Mouse (Mus musculus) lung, embryonic 16.5 days (tissue): ENCODE results near the gene Tnfrsf4. TPM values are rescaled to one million over a fixed set of nuclear protein-coding genes. Genes with fewer than 3 reads are reported as not detected.

Experiments
- ATAC-seq: fragments of 200-750 bp; cut with Nextera tagmentation; 2 replicates; pipeline ENCODE4 v1.8.0; 2017; ENCODE audit warnings: low read depth, mild to moderate bottlenecking, moderate library complexity
- H3K27ac ChIP-seq: fragments of 300-500 bp; sonication (generic); 2 replicates; pipeline ENCODE4 v1.5.1; 2014; ENCODE audit warnings: mild to moderate bottlenecking, control low read depth, low read length
- H3K27me3 ChIP-seq: fragments of 300-500 bp; sonication (generic); 2 replicates; pipeline ENCODE4 v1.6.1; 2014; ENCODE audit warnings: low read depth, low read length, mixed read lengths; ENCODE audit not compliant: control insufficient read depth, insufficient read depth
- H3K36me3 ChIP-seq: fragments of 300-500 bp; sonication (generic); 2 replicates; pipeline ENCODE4 v1.6.1; 2014; ENCODE audit warnings: low read length; ENCODE audit not compliant: control insufficient read depth, insufficient read depth
- H3K4me1 ChIP-seq: fragments of 300-500 bp; sonication (generic); replicated peaks from 2 replicates; pipeline ENCODE4 v1.6.1; 2014; ENCODE audit warnings: low read length, mixed read lengths; ENCODE audit not compliant: control insufficient read depth, insufficient read depth
- H3K4me2 ChIP-seq: fragments of 300-500 bp; sonication (generic); 2 replicates; pipeline ENCODE4 v1.6.1; 2014; ENCODE audit warnings: low read depth, low read length, control low read depth
- H3K4me3 ChIP-seq: fragments of 300-500 bp; sonication (generic); 2 replicates; pipeline ENCODE4 v1.5.1; 2014; ENCODE audit warnings: mild to moderate bottlenecking, low read length, control low read depth
- H3K9ac ChIP-seq: fragments of 300-500 bp; sonication (generic); 2 replicates; pipeline ENCODE4 v1.6.1; 2014; ENCODE audit warnings: low read length, control low read depth
- H3K9me3 ChIP-seq: fragments of 300-500 bp; sonication (generic); 2 replicates; pipeline ENCODE4 v1.6.1; 2016; ENCODE audit warnings: low read length; ENCODE audit not compliant: control insufficient read depth
- WGBS: fragments of 180-500 bp; shearing (Covaris S2); extraction: QIAGEN DNeasy Blood & Tissue Kit; methylation state at CpG from one replicate; pipeline ENCODE4 v1.1.7; 2014; 5-methylcytosine and 5-hydroxymethylcytosine counted together
- polyA plus RNA-seq: library from polyadenylated mRNA; unstranded; fragments of >200 nt; fragmentation: Nextera tagmentation; extraction: Ambion mirVana; gene quantifications from 2 replicates; pipeline ENCODE4 v1.2.1, GENCODE M21; 2015

Tnfrsf4 gene
- polyA plus RNA-seq, result 1.1 and 2.4 TPM in 2 replicates

DNA sequence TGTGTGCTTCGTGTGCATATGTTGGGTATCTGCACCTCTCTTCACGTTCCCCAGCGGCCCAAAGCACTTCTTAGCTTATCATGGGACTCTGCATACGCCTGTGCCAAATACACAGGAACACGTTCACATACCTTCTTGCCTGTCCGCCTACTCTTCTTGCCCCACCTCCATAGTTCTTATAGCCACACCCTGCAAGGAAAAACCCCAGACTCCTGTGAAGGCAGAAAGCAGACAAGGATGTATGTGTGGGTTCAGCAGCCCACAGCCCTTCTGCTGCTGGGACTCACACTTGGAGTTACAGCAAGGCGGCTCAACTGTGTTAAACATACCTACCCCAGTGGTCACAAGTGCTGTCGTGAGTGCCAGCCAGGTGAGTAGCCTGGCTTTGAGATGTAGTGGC lies at the start of gene Tnfrsf4:
Gene Tnfrsf4 (plus strand): TSS at position 207 of the 400 bp plus-strand sequence.
- Histone ChIP-seq H3K27me3 (no peaks in the 10 kb centered on the region), H3K9me3 (no peaks in the 10 kb centered on the region), H3K9ac (no peak within 1 kb of the TSS), H3K4me1 (no peaks in the 10 kb centered on the region), H3K4me3 (no peak within 1 kb of the TSS), H3K27ac (no peak within 1 kb of the TSS), H3K36me3 (peaks cover 19% of the 10 kb centered on the region), H3K4me2 (no peak within 1 kb of the TSS)
- ATAC-seq, result 0 out of 2 replicates have a peak, but pooled peaks have one; percentile 34
- 68% methylated on average over 8 of the region's 8 CpGs for WGBS

DNA sequence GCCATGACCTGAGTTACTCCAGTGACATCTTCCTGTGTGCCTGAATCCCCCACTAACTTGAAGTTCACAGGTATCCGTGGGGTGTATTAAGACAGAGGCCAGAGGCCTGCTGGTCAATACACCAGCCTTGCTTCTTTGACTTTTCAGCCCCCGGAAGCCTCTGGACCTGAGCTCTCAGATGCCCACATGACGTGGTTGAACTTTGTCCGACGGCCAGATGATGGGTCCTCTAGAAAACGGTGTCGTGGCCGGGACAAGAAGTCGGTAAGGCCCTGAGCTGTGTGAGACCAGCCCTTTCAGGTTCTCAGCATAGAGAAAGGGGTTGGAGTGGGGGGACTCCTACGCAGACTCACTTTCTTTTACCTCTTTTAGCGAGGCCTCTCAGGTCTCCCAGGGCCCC lies 49.2 kb upstream of the Tnfrsf4 start:
- Histone ChIP-seq H3K27ac (no peak overlapping the region), H3K4me1 (peaks cover 9% of the 10 kb centered on the region; the same call in 1 of the 2 replicates), H3K9me3 (no peaks in the 10 kb centered on the region), H3K27me3 (no peaks in the 10 kb centered on the region), H3K9ac (no peak overlapping the region), H3K4me3 (no peak overlapping the region), H3K36me3 (peaks cover 3% of the 10 kb centered on the region), H3K4me2 (no peak overlapping the region)
- WGBS, result 93% methylated on average over 11 of the region's 11 CpGs
- no peak for ATAC-seq

DNA sequence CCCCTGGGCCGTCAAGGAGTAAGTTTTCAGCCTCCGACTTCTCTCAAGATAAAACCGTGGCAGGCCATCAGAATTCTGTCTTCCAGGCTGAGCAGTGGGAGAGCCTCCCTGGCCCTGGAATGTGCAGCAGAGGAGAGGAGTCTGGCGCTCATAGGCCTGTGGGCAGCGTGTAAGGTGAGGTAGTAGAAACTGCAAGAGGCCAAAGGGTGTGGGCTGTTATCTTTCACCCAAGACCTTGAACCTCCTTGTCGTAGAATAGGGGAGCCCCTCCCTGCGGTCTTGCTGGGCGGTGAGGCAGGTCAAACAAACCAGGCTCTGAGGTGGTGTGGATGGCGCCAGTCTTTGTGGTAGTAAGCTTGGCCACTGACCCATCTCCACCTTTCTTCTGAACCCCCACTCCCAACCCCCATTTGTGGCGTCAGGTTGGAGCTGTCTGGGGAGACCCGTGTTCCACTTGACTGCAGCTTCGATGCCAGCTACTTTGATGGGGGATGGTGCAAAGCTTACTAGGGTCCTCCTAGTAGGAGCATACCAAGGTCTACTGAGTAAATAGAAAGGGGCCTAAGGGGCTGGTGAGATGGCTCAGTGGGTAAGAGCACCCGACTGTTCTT lies 44.5 kb upstream of the Tnfrsf4 start:
- Histone ChIP-seq H3K4me3 (no peak overlapping the region), H3K9me3 (no peaks in the 10 kb centered on the region), H3K4me2 (no peak overlapping the region), H3K4me1 (no peaks in the 10 kb centered on the region), H3K36me3 (peaks cover 3% of the 10 kb centered on the region; the same call in 1 of the 2 replicates), H3K27ac (no peak overlapping the region), H3K9ac (no peak overlapping the region), H3K27me3 (no peaks in the 10 kb centered on the region)
- WGBS, result 62% methylated on average over 13 of the region's 13 CpGs
- ATAC-seq, result no peak

DNA sequence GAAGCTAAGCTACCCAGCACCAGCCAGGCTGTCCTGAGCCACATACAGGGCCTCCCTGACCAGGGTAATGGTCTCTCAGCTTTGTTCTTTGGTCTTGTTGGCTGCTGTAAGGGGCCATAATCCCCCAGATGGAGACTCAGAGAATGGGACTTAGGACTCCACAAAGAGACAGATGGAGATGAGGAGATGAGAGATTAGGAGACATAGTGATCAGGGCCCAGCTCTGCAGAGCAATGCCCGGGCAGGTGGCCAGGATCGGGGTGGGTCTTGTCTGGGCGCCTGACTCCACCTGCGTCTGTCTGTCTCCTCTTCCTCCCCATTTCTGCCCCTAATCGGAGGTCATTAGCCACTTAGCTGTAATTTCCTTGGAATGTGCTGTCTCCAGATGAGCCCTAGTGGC lies 43.4 kb upstream of the Tnfrsf4 start:
- Histone ChIP-seq H3K27me3 (no peaks in the 10 kb centered on the region), H3K27ac (no peak overlapping the region), H3K4me3 (no peak overlapping the region), H3K4me2 (no peak overlapping the region), H3K36me3 (peaks cover 3% of the 10 kb centered on the region; the same call in 1 of the 2 replicates), H3K9ac (no peak overlapping the region), H3K4me1 (no peaks in the 10 kb centered on the region), H3K9me3 (no peaks in the 10 kb centered on the region)
- ATAC-seq, result no peak
- WGBS, result 80% methylated on average over 5 of the region's 5 CpGs

DNA sequence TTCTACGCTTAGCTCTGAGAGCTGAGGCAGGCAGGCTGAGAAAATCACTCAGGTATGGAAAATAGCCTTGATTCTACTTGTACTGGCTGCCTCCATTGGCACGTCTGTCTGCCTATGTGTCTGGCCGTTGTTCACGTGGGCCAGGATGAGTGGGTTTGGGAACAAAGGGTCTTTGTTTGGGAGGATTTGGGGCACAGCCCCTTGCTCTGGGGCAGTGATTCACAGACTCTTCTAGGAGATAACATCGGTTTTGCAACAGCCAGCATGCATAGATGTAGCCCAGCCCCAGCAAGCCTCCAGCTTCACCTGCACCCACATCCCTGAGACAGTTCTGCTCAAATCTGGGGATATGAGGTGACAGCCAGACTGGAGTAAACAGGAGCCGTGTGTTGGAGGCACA lies 41.0 kb upstream of the Tnfrsf4 start:
- Histone ChIP-seq H3K27ac (no peak overlapping the region), H3K4me1 (no peaks in the 10 kb centered on the region), H3K36me3 (no peaks in the 10 kb centered on the region), H3K9me3 (no peaks in the 10 kb centered on the region), H3K9ac (no peak overlapping the region), H3K4me2 (no peak overlapping the region), H3K4me3 (no peak overlapping the region), H3K27me3 (no peaks in the 10 kb centered on the region)
- no peak for ATAC-seq
- WGBS, result 59% methylated on average over 6 of the region's 6 CpGs

DNA sequence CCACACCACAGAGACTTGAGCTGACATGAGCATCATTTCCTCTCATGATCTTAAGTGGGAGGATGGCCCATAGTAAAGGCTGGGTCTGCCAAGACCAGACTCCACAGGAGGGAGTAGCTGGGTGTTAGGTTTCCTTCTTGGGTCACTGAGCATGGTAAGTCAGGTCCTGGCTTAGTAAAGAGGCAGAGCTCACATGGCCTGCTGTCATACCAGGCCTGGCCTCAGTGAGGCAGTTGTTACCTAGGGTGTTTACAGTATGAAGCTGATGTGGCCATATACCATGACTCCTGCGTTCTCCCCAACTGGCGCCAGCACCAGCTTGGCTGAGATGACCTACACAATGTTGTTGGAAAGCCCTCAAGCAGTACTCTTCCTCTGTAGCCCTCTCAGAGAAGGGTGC lies 40.4 kb upstream of the Tnfrsf4 start:
- ATAC-seq, result no peak
- no peaks in the 10 kb centered on the region for H3K27me3 ChIP-seq
- H3K27ac ChIP-seq, result no peak overlapping the region
- H3K9ac ChIP-seq, result no peak overlapping the region
- H3K9me3 ChIP-seq, result no peaks in the 10 kb centered on the region
- 70% methylated on average over 2 of the region's 2 CpGs for WGBS
- no peak overlapping the region for H3K4me3 ChIP-seq
- no peaks in the 10 kb centered on the region for H3K36me3 ChIP-seq
- no peaks in the 10 kb centered on the region for H3K4me1 ChIP-seq
- no peak overlapping the region for H3K4me2 ChIP-seq

DNA sequence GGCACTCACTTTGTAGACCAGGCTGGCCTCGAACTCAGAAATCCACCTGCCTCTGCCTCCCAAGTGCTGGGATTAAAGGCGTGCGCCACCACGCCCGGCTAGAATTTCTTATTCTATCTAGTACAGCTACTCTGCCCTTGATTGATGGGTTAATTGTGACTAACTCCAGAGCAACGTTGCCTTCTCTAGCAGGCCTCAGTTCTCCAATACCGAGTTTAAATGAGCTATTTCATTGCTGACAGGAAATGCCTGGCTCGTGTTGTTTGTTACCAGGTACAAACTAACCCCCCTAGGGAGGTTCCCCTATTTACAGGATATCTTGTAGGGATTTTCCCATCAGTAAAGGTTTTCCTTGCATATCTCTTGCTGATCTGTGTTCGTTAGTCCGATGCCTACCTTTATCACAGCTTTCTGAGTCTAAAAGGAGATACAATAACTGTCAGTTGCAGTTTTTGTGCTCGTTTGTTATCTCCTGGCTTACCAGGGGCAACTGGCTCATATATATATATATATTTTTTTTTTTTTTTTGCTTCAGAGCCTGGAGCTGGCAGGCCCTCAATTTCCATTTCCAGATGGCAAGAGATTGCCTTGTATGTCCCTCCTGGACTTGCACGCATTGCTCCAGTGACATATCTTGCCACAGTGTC lies 32.1 kb upstream of the Tnfrsf4 start:
- Histone ChIP-seq H3K4me2 (no peak overlapping the region), H3K9ac (no peak overlapping the region), H3K4me1 (no peaks in the 10 kb centered on the region), H3K27me3 (no peaks in the 10 kb centered on the region), H3K27ac (no peak overlapping the region), H3K9me3 (no peaks in the 10 kb centered on the region), H3K36me3 (no peaks in the 10 kb centered on the region), H3K4me3 (no peak overlapping the region)
- ATAC-seq, result no peak
- 62% methylated on average over 12 of the region's 12 CpGs for WGBS

DNA sequence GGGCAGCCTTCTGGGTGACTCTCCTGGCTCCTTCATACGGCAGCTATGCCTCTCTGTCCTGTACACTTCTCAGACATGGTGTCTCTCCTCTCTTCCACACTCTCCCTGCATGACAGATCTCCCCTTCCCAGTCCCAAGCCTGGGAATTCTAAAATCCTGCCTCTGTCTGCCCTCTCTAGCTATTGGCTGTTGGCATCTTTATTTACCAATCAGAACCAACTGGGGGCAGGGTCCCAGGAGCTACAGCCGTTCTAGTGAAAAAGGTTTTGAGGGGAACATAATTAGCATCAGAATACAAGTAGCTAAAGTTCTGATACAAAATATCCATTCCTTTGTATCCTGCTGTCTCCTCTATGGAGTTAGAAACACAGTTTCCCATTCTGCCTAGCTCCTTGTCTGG lies 29.9 kb upstream of the Tnfrsf4 start:
- Histone ChIP-seq H3K4me3 (no peak overlapping the region), H3K36me3 (no peaks in the 10 kb centered on the region), H3K27ac (no peak overlapping the region), H3K27me3 (no peaks in the 10 kb centered on the region), H3K9me3 (no peaks in the 10 kb centered on the region), H3K4me2 (no peak overlapping the region), H3K4me1 (no peaks in the 10 kb centered on the region), H3K9ac (no peak overlapping the region)
- ATAC-seq, result no peak
- 18% methylated on average over 2 of the region's 2 CpGs for WGBS

DNA sequence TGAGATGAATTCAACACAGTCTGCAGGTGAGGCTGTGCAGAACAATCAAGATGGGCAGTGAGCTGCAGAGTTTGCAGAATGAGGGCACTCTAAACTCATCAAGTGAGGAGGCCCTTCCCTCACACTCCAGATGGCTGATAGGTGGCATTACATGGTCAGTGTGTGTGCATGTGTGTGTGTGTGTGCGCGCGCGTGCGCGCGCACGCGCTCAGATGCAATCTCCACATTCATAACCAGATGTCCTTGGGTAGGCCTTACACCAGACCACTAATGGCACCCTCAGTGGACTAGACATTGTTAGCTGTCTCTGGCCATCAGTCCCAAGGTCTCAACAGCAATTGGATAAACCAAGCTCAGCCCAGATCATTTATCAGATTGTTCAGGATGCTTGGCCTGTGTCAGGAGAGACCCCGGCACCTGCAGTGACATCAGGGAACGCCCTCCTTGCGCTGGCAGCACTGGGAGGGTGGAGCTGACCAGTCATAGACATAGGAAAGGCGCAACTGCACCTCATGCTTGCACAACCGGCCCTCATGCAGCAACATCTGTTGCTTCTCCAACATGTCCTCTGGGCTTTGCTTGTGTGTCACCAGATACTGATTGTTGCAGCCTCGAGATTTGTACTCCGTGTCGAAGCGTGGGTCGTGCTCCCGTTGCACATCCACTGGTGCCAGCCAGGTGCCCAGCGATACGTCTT lies 22.3 kb upstream of the Tnfrsf4 start:
- H3K9me3 ChIP-seq, result no peaks in the 10 kb centered on the region
- H3K4me2 ChIP-seq, result peak overlapping the region; percentile 99
- H3K27ac ChIP-seq, result peak overlapping the region; percentile 95; the same call in 1 of the 2 replicates
- H3K9ac ChIP-seq, result peak overlapping the region; percentile 84
- H3K36me3 ChIP-seq, result peaks cover 2% of the 10 kb centered on the region; the same call in 1 of the 2 replicates
- 82% methylated on average over 22 of the region's 22 CpGs for WGBS
- H3K27me3 ChIP-seq, result no peaks in the 10 kb centered on the region
- H3K4me3 ChIP-seq, result peak overlapping the region; percentile 66
- peaks cover 20% of the 10 kb centered on the region for H3K4me1 ChIP-seq
- no peak for ATAC-seq
